Mouse (Mus musculus) forebrain, postnatal 0 days (tissue): ENCODE data around the gene Ap2a1. TPM values are rescaled to one million over a fixed set of nuclear protein-coding genes. Genes with fewer than 3 reads are reported as not detected.

Source experiments
- ATAC-seq: fragments of 200-750 bp; cut with Nextera tagmentation; 2 replicates; pipeline ENCODE4 v1.8.0; 2017; ENCODE audit warnings: mild to moderate bottlenecking, moderate library complexity
- DNase-seq: peaks from one replicate; pipeline ENCODE4 v3.0.0-alpha.2; 2015
- H3K27ac ChIP-seq: fragments of 300-500 bp; sonication (generic); 2 replicates; pipeline ENCODE4 v1.5.1; 2014; ENCODE audit warnings: low read depth, mild to moderate bottlenecking, antibody characterized with exemption, low read length, moderate library complexity, mixed read lengths
- H3K27me3 ChIP-seq: fragments of 300-500 bp; sonication (generic); 2 replicates; pipeline ENCODE4 v1.6.1; 2014; ENCODE audit warnings: mild to moderate bottlenecking, low read length, mixed read lengths; ENCODE audit not compliant: insufficient read depth
- H3K36me3 ChIP-seq: fragments of 300-500 bp; sonication (generic); 2 replicates; pipeline ENCODE4 v1.6.1; 2014; ENCODE audit warnings: mild to moderate bottlenecking, moderate library complexity; ENCODE audit not compliant: insufficient read depth
- H3K4me1 ChIP-seq: fragments of 300-500 bp; sonication (generic); 2 replicates; pipeline ENCODE4 v1.6.1; 2014; ENCODE audit warnings: antibody characterized with exemption; ENCODE audit not compliant: insufficient read depth
- H3K4me2 ChIP-seq: fragments of 300-500 bp; sonication (generic); 2 replicates; pipeline ENCODE4 v1.6.1; 2014; ENCODE audit warnings: low read depth, mild to moderate bottlenecking, moderate library complexity
- H3K4me3 ChIP-seq: fragments of 300-500 bp; sonication (generic); 2 replicates; pipeline ENCODE4 v1.5.1; 2014; ENCODE audit warnings: low read depth, low read length, mixed read lengths
- H3K9ac ChIP-seq: fragments of 300-500 bp; sonication (generic); 2 replicates; pipeline ENCODE4 v1.6.1; 2014; ENCODE audit warnings: mild to moderate bottlenecking
- H3K9me3 ChIP-seq: fragments of 300-500 bp; sonication (generic); 2 replicates; pipeline ENCODE4 v1.6.1; 2016; ENCODE audit warnings: low read length
- CTCF ChIP-seq: sonication (generic); IDR thresholded peaks from 2 replicates; pipeline ENCODE4 v1.5.1; 2016; ENCODE audit warnings: antibody characterized with exemption, control low read depth, low read depth
- WGBS: fragments of 180-500 bp; shearing (Covaris S2); extraction: QIAGEN DNeasy Blood & Tissue Kit; methylation state at CpG from one replicate; pipeline ENCODE4 v1.1.7; 2014; 5-methylcytosine and 5-hydroxymethylcytosine counted together
- polyA plus RNA-seq: library from polyadenylated mRNA; unstranded; fragments of >200 nt; fragmentation: Nextera tagmentation; extraction: Ambion mirVana; gene quantifications from 2 replicates; pipeline ENCODE4 v1.2.1, GENCODE M21; 2015
- total RNA-seq: library from RNA; depleted of rRNA; stranded (reverse); fragments of >200 nt; gene quantifications from 2 replicates; pipeline ENCODE4 v1.2.3, GENCODE M21; 2014

Gene Ap2a1
- total and polyA plus RNA-seq, 2 experiments from 2014 or later: 113 to 175 TPM

- DNase-seq (no peak), ATAC-seq (no peak)
- Histone ChIP-seq H3K9me3 (no peaks in the 10 kb centered on the region), H3K4me2 (no peak overlapping the region), H3K9ac (no peak overlapping the region), H3K36me3 (peaks cover 52% of the 10 kb centered on the region), H3K27me3 (no peaks in the 10 kb centered on the region), H3K4me3 (no peak overlapping the region), H3K27ac (no peak overlapping the region), H3K4me1 (no peaks in the 10 kb centered on the region)
- 94% methylated on average over 10 of the region's 10 CpGs for WGBS
- no peak for TF ChIP-seq CTCF
These were observed 30.7 kb upstream of the Ap2a1 start for GRCm38 (mm10) chr7:44959874-44960511.

GRCm38 (mm10) chr7:44959281-44959680 lies 30.0 kb upstream of the Ap2a1 start:
- Histone ChIP-seq H3K4me2 (no peak overlapping the region), H3K4me1 (no peaks in the 10 kb centered on the region), H3K27me3 (no peaks in the 10 kb centered on the region), H3K36me3 (peaks cover 49% of the 10 kb centered on the region), H3K4me3 (no peak overlapping the region), H3K27ac (no peak overlapping the region), H3K9me3 (no peaks in the 10 kb centered on the region), H3K9ac (no peak overlapping the region)
- ATAC-seq: no peak
- no peak for DNase-seq
- WGBS: 92% methylated on average over 8 of the region's 8 CpGs
- no peak for TF ChIP-seq CTCF

- 52% methylated on average over 7 of the region's 7 CpGs for WGBS
- Histone ChIP-seq H3K27me3 (no peaks in the 10 kb centered on the region), H3K4me3 (no peak overlapping the region), H3K4me2 (no peak overlapping the region), H3K9me3 (no peaks in the 10 kb centered on the region), H3K27ac (no peak overlapping the region), H3K36me3 (peaks cover 40% of the 10 kb centered on the region), H3K4me1 (no peaks in the 10 kb centered on the region), H3K9ac (no peak overlapping the region)
- peak; percentile 40; the same call in 1 of the 2 replicates for ATAC-seq
- peak; percentile 63 for DNase-seq
- TF ChIP-seq CTCF: peak; percentile 75
These were observed 28.9 kb upstream of the Ap2a1 start for GRCm38 (mm10) chr7:44958208-44958607.

- WGBS: 75% methylated on average over 20 of the region's 20 CpGs
- peaks cover 32% of the 10 kb centered on the region for H3K36me3 ChIP-seq
- no peak overlapping the region for H3K27ac ChIP-seq
- DNase-seq (no peak), ATAC-seq (no peak)
- no peaks in the 10 kb centered on the region for H3K27me3 ChIP-seq
- no peak overlapping the region for H3K4me2 ChIP-seq
- no peaks in the 10 kb centered on the region for H3K9me3 ChIP-seq
- H3K4me1 ChIP-seq: 0 out of 2 replicates have a peak, but pooled peaks cover under 1% of the 10 kb centered on the region
- H3K9ac ChIP-seq: no peak overlapping the region
- no peak overlapping the region for H3K4me3 ChIP-seq
- TF ChIP-seq CTCF: no peak
These were observed 28.0 kb upstream of the Ap2a1 start for GRCm38 (mm10) chr7:44957183-44957835.

- H3K4me2 ChIP-seq: no peak overlapping the region
- no peak overlapping the region for H3K27ac ChIP-seq
- ATAC-seq: no peak
- no peaks in the 10 kb centered on the region for H3K9me3 ChIP-seq
- no peak for DNase-seq
- H3K9ac ChIP-seq: no peak overlapping the region
- WGBS: 67% methylated on average over 6 of the region's 6 CpGs
- peaks cover 22% of the 10 kb centered on the region for H3K36me3 ChIP-seq
- H3K4me1 ChIP-seq: 0 out of 2 replicates have a peak, but pooled peaks cover 2% of the 10 kb centered on the region
- no peak overlapping the region for H3K4me3 ChIP-seq
- no peak for TF ChIP-seq CTCF
- H3K27me3 ChIP-seq: peaks cover 7% of the 10 kb centered on the region; the same call in 1 of the 2 replicates
These were observed 27.0 kb upstream of the Ap2a1 start for GRCm38 (mm10) chr7:44956266-44956665.

- Histone ChIP-seq H3K4me3 (no peak overlapping the region), H3K9ac (no peak overlapping the region), H3K9me3 (no peaks in the 10 kb centered on the region), H3K4me2 (no peak overlapping the region), H3K27me3 (peaks cover 7% of the 10 kb centered on the region; the same call in 1 of the 2 replicates), H3K36me3 (peaks cover 17% of the 10 kb centered on the region), H3K4me1 (0 out of 2 replicates have a peak, but pooled peaks cover 2% of the 10 kb centered on the region), H3K27ac (no peak overlapping the region)
- peak; percentile 19 for DNase-seq
- no peak for ATAC-seq
- WGBS: 52% methylated on average over 5 of the region's 5 CpGs
- TF ChIP-seq CTCF: peak; percentile 58
These were observed 26.3 kb upstream of the Ap2a1 start for GRCm38 (mm10) chr7:44955628-44956027.
